Mouse (Mus musculus) kidney, embryonic 14.5 days (tissue): Measurements from ENCODE around the gene Ylpm1. TPM values are rescaled to one million over a fixed set of nuclear protein-coding genes. Genes with fewer than 3 reads are reported as not detected.

Source experiments
- ATAC-seq: fragments of 200-750 bp; cut with Nextera tagmentation; 2 replicates; pipeline ENCODE4 v1.8.0; 2017; ENCODE audit warnings: moderate number of reproducible peaks, mild to moderate bottlenecking, moderate TSS enrichment, moderate library complexity; ENCODE audit not compliant: low FRiP score, low TSS enrichment
- H3K27ac ChIP-seq: fragments of 300-500 bp; sonication (generic); 2 replicates; pipeline ENCODE4 v1.5.1; 2014; ENCODE audit warnings: low read depth, mild to moderate bottlenecking, low read length, moderate library complexity, mixed read lengths
- H3K27me3 ChIP-seq: fragments of 300-500 bp; sonication (generic); 2 replicates; pipeline ENCODE4 v1.6.1; 2014; ENCODE audit warnings: mild to moderate bottlenecking, low read length; ENCODE audit not compliant: control insufficient read depth, insufficient read depth
- H3K36me3 ChIP-seq: fragments of 300-500 bp; sonication (generic); 2 replicates; pipeline ENCODE4 v1.6.1; 2014; ENCODE audit warnings: low read length, mixed read lengths; ENCODE audit not compliant: control insufficient read depth, insufficient read depth
- H3K4me1 ChIP-seq: fragments of 300-500 bp; sonication (generic); 2 replicates; pipeline ENCODE4 v1.6.1; 2014; ENCODE audit warnings: low read length, mixed read lengths; ENCODE audit not compliant: control insufficient read depth, insufficient read depth
- H3K4me2 ChIP-seq: fragments of 300-500 bp; sonication (generic); replicated peaks from 2 replicates; pipeline ENCODE4 v1.6.1; 2014; ENCODE audit warnings: low read depth, mild to moderate bottlenecking, low read length
- H3K4me3 ChIP-seq: fragments of 300-500 bp; sonication (generic); 2 replicates; pipeline ENCODE4 v1.5.1; 2014; ENCODE audit warnings: mild to moderate bottlenecking, low read length
- H3K9ac ChIP-seq: fragments of 300-500 bp; sonication (generic); 2 replicates; pipeline ENCODE4 v1.6.1; 2014; ENCODE audit warnings: low read depth, mild to moderate bottlenecking, low read length, moderate library complexity
- H3K9me3 ChIP-seq: fragments of 300-500 bp; sonication (generic); 2 replicates; pipeline ENCODE4 v1.6.1; 2016; ENCODE audit warnings: low read length; ENCODE audit not compliant: control insufficient read depth
- WGBS: fragments of 180-500 bp; shearing (Covaris S2); extraction: QIAGEN DNeasy Blood & Tissue Kit; methylation state at CpG from one replicate; pipeline ENCODE4 v1.1.7; 2014; 5-methylcytosine and 5-hydroxymethylcytosine counted together
- polyA plus RNA-seq: library from polyadenylated mRNA; unstranded; fragments of >200 nt; fragmentation: Nextera tagmentation; extraction: Ambion mirVana; gene quantifications from 2 replicates; pipeline ENCODE4 v1.2.1, GENCODE M21; 2014

Ylpm1 gene
- polyA plus RNA-seq, 1 experiment from 2014 or later, result 47.0 TPM

DNA sequence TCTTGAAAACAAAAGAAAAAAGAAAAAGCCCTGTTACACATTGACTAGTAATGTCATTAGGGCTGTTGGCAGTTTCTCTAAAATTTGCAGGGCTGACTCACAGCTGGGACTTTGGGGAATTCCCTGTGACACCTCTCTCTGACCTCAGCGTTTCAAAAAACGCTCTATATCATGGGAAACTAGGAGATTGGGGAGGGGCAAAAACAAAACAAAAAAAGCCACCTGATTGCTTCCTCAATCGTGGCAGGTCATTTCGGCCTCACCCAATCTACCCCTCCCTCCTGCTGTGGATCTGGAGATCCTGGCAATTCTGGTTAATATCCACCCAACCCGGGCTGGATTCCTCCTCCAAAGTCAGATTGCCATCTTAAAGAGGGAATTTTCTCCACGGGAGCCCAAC is 55.1 kb downstream of the Ylpm1 start:
- WGBS, result 53% methylated on average over 6 of the region's 6 CpGs
- no peaks in the 10 kb centered on the region for H3K9me3 ChIP-seq
- no peak overlapping the region for H3K27ac ChIP-seq

DNA sequence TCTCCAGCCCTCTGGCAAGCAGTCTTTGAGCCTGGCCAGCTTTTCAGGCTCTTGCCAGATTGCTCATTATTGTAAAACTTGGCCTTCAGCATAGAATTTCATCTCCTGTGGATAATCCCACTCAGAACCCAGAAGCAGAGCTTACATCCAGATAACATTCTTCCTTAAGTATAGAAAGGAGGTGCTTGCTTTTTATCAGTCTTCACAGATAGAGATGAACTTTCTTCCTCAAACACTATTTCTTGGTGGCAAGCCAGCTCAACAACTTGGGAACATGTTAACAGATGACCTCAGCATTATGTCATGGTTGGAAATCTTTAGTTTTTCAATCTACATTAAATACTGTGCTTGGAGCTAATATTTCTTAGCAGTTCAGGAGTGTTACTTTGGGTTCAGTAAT is 74.9 kb downstream of the Ylpm1 start:
- Histone ChIP-seq H3K36me3 (peaks cover 45% of the 10 kb centered on the region; the same call in 1 of the 2 replicates), H3K27me3 (no peaks in the 10 kb centered on the region), H3K9ac (no peak overlapping the region), H3K27ac (no peak overlapping the region), H3K9me3 (no peaks in the 10 kb centered on the region), H3K4me2 (no peak overlapping the region), H3K4me3 (no peak overlapping the region), H3K4me1 (no peaks in the 10 kb centered on the region)
- ATAC-seq, result no peak

More for the DNA sequence above, 55.1 kb downstream of the Ylpm1 start:
- Histone ChIP-seq H3K4me2 (no peak overlapping the region), H3K27me3 (no peaks in the 10 kb centered on the region), H3K4me1 (no peaks in the 10 kb centered on the region), H3K9ac (no peak overlapping the region), H3K4me3 (no peak overlapping the region), H3K36me3 (peaks cover 66% of the 10 kb centered on the region)
- no peak for ATAC-seq

DNA sequence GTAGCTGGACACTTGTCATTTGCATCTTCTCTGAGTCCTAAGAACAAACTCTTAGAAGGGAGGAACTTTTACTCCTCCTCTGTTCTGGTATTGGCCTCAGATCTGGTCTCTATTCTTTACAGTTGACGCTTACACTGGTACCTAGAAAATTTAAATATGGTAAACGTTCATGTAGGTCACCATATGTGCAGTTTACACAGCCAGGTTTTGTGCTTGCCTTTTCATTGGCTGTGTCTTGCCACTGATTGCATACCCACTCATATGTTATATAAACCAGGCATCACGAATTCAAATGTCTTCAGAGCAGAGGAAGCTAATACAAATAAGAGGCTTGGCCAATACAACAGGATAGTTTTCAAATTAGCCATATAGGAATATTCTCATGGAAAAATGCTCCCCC is 81.0 kb downstream of the Ylpm1 start:
- no peak overlapping the region for H3K27ac ChIP-seq
- WGBS, result 91% methylated on average over 3 of the region's 3 CpGs
- ATAC-seq, result no peak
- no peaks in the 10 kb centered on the region for H3K27me3 ChIP-seq
- H3K9ac ChIP-seq, result no peak overlapping the region
- no peak overlapping the region for H3K4me3 ChIP-seq
- no peaks in the 10 kb centered on the region for H3K9me3 ChIP-seq
- no peaks in the 10 kb centered on the region for H3K4me1 ChIP-seq
- no peak overlapping the region for H3K4me2 ChIP-seq
- peaks cover 14% of the 10 kb centered on the region; the same call in 1 of the 2 replicates for H3K36me3 ChIP-seq

DNA sequence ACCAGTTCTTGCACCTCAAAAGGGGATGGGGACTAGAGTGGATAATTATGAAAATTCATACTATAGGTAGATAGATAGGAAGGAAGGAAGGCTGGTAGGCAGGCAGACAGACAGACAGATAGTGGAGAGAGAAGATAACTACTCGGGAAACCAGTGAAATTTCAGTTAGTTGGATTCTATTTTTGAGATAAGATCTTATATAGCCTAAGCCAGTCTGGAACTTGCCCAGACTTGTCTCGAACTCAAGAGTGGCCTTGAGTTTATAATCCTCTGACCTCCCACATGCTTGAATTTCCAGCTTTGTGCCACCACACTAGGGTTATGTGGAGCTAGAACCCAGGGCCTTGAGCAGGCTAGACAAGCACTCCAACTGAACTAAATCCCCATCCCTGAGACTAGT is 88.1 kb downstream of the Ylpm1 start:
- no peaks in the 10 kb centered on the region for H3K4me1 ChIP-seq
- ATAC-seq, result no peak
- peaks cover 21% of the 10 kb centered on the region for H3K36me3 ChIP-seq
- H3K27me3 ChIP-seq, result no peaks in the 10 kb centered on the region
- no peak overlapping the region for H3K4me3 ChIP-seq
- no peaks in the 10 kb centered on the region for H3K9me3 ChIP-seq
- H3K9ac ChIP-seq, result no peak overlapping the region
- H3K27ac ChIP-seq, result no peak overlapping the region
- H3K4me2 ChIP-seq, result no peak overlapping the region
- WGBS, result 74% methylated on average over 2 of the region's 2 CpGs

DNA sequence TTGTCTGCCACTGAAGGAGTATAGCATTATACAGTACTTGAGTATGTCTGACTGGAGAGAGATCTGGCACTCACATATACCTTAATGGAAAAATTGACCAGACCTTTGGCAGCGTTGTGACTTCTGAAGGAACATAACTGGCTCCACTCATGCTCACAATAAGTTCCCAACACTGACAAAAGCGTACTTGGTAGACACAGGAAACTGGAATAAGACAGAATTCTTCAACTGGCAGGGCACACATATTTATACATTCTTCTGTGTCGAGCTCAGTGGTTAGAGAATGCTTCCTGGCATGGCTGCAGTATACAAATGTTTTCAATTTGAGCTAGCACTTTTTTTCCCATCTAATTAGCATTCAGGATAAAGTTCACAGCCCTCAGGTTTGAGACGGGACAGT is 88.8 kb downstream of the Ylpm1 start:
- H3K4me1 ChIP-seq, result no peaks in the 10 kb centered on the region
- 89% methylated on average over 4 of the region's 4 CpGs for WGBS
- H3K27me3 ChIP-seq, result no peaks in the 10 kb centered on the region
- H3K9me3 ChIP-seq, result no peaks in the 10 kb centered on the region
- no peak for ATAC-seq
- H3K27ac ChIP-seq, result no peak overlapping the region
- peaks cover 21% of the 10 kb centered on the region for H3K36me3 ChIP-seq
- H3K9ac ChIP-seq, result no peak overlapping the region
- H3K4me3 ChIP-seq, result no peak overlapping the region
- no peak overlapping the region for H3K4me2 ChIP-seq

DNA sequence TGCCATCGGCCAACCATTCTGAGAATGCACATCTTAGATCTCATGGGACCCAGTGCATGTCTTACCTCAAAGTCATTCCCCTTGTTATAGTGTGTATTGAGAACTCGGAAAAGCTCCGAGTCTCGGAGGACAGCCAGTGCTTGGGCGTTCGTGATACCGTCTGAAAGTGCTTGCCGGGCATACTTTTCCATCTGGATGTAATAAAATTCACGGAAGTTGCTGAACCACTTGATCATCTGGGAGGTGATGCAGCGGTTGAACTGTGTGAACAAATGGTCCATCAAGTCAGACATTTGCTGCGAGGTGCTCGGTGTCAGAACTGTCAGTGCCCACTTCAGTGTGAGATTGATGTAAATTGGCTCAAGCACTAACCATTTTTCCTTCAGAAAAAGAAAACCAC is 91.7 kb downstream of the Ylpm1 start:
- Histone ChIP-seq H3K36me3 (peaks cover 21% of the 10 kb centered on the region), H3K9ac (no peak overlapping the region), H3K4me3 (no peak overlapping the region), H3K4me2 (no peak overlapping the region), H3K27me3 (no peaks in the 10 kb centered on the region), H3K4me1 (no peaks in the 10 kb centered on the region), H3K9me3 (no peaks in the 10 kb centered on the region), H3K27ac (no peak overlapping the region)
- ATAC-seq, result no peak
- WGBS, result 64% methylated on average over 12 of the region's 12 CpGs

DNA sequence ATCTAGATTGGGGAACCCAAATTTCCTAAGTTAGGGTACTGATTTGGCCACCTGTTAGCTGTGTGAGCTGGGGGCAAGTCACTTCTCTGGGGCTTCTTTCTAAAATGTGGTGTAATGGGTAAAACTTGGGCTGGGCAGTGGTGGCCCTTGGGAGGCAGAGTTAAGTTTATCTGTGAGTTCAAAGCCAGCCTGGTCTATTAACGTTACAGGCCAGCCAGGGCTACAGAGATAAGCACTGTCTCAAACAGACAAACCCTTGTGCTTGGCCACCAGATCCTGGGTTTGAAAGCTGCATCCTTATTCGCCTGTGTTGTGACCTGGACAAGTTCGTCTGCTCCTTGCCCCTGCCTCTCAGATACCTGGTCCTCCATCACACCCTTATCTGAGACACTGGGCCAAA is 95.1 kb downstream of the Ylpm1 start:
- ATAC-seq, result no peak
- Histone ChIP-seq H3K4me2 (no peak overlapping the region), H3K9me3 (no peaks in the 10 kb centered on the region), H3K9ac (no peak overlapping the region), H3K27ac (no peak overlapping the region), H3K36me3 (peaks cover 21% of the 10 kb centered on the region), H3K4me3 (no peak overlapping the region), H3K27me3 (no peaks in the 10 kb centered on the region), H3K4me1 (0 out of 2 replicates have a peak, but pooled peaks cover 2% of the 10 kb centered on the region)
- 82% methylated on average over 3 of the region's 3 CpGs for WGBS

DNA sequence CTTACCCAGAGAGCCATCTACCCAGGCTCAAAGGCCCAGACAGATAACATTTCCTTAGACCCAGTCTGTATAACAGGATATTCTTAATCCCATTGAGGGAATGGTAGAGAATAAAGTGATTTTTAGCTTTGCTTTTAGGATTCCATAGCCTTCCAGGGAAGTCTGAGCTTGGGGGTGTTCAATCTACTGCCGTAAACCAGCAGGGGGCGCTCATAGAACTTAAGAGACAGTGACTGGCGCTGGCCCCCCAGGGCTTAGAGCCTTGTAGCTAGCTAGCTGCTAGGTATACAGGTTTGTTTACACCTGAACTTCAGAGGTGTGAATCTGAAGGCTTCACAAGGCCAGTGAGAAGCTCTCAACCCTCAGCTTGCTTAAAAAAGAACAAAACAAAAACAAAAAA is 96.1 kb downstream of the Ylpm1 start:
- 10% methylated on average over 3 of the region's 3 CpGs for WGBS
- H3K4me2 ChIP-seq, result no peak overlapping the region
- no peak for ATAC-seq
- H3K4me3 ChIP-seq, result no peak overlapping the region
- no peak overlapping the region for H3K9ac ChIP-seq
- H3K27ac ChIP-seq, result no peak overlapping the region
- H3K4me1 ChIP-seq, result 0 out of 2 replicates have a peak, but pooled peaks cover 2% of the 10 kb centered on the region
- H3K9me3 ChIP-seq, result no peaks in the 10 kb centered on the region
- peaks cover 13% of the 10 kb centered on the region for H3K36me3 ChIP-seq
- H3K27me3 ChIP-seq, result no peaks in the 10 kb centered on the region

DNA sequence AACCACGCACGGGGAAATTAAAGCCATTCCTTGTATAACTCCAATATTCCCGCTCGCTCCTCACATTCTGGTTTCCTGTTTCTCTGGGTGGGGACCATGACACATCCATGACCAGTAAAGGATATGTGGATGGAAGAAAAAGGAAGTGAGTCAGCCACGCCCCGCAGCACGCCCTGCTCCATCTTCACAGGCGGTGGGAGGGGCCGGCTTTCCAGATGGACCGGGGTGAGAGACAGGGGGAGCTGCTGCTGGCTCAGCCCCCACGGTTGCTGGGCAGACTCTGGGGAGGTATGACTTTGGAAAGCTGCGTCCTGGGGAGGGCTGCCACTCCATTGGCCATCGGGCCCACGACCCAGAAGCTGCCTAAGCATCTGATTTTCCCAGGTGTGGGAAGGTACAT is 97.9 kb downstream of the Ylpm1 start:
- H3K27ac ChIP-seq, result no peak overlapping the region
- no peak overlapping the region for H3K4me3 ChIP-seq

More for the DNA sequence above, 97.9 kb downstream of the Ylpm1 start:
- ATAC-seq, result peak; percentile 71; the same call in 1 of the 2 replicates
- 0 out of 2 replicates have a peak, but pooled peaks cover 2% of the 10 kb centered on the region for H3K4me1 ChIP-seq
- H3K9me3 ChIP-seq, result no peaks in the 10 kb centered on the region
- H3K27me3 ChIP-seq, result no peaks in the 10 kb centered on the region
- H3K4me2 ChIP-seq, result no peak overlapping the region
- H3K9ac ChIP-seq, result no peak overlapping the region
- no peaks in the 10 kb centered on the region for H3K36me3 ChIP-seq
- WGBS, result 24% methylated on average over 14 of the region's 14 CpGs
